Mouse (Mus musculus) MEL (cell line): Measurements from ENCODE around the gene Abcc1.

Experiments
- CTCF ChIP-seq, 3 experiments: IDR thresholded peaks in 2 of 3; conservative IDR thresholded peaks in 1 of 3; 2 replicates each; pipeline ENCODE4 v1.5.1; 2011 to 2012; ENCODE audit warnings: low read length in 3 of 3, low read depth in 2 of 3, mild to moderate bottlenecking in 2 of 3, improper control_type of control experiment in 1 of 3, inconsistent platforms in 1 of 3, mixed read lengths in 1 of 3, moderate library complexity in 1 of 3; ENCODE audit not compliant: control insufficient read depth in 1 of 3, insufficient read depth in 1 of 3, poor library complexity in 1 of 3, severe bottlenecking in 1 of 3
- ELF1 ChIP-seq: IDR thresholded peaks from 2 replicates; pipeline ENCODE4 v1.6.1; 2014; ENCODE audit warnings: low read depth, mild to moderate bottlenecking, inconsistent platforms, low read length, improper control_type of control experiment, moderate library complexity
- GATA1 ChIP-seq: IDR thresholded peaks from 2 replicates; pipeline ENCODE4 v1.6.1; 2011; ENCODE audit warnings: low read depth, low read length, improper control_type of control experiment
- POLR2A ChIP-seq, 2 experiments: IDR thresholded peaks; 2 replicates each; pipeline ENCODE4 v1.6.1; 2011 to 2012; ENCODE audit warnings: low read length in 2 of 2, mild to moderate bottlenecking in 2 of 2, control low read depth in 1 of 2, improper control_type of control experiment in 1 of 2, low read depth in 1 of 2, moderate library complexity in 1 of 2; ENCODE audit not compliant: control insufficient read depth in 1 of 2, insufficient read depth in 1 of 2, poor library complexity in 1 of 2
- SMC3 ChIP-seq: IDR thresholded peaks from 2 replicates; pipeline ENCODE4 v1.6.1; 2011; ENCODE audit warnings: low read depth, low read length, improper control_type of control experiment
- USF2 ChIP-seq, 2 experiments: IDR thresholded peaks; 2 replicates each; pipeline ENCODE4 v1.6.1; 2011 to 2012; ENCODE audit warnings: improper control_type of control experiment in 2 of 2, low read length in 2 of 2, borderline replicate concordance in 1 of 2, inconsistent platforms in 1 of 2, low read depth in 1 of 2, mild to moderate bottlenecking in 1 of 2; ENCODE audit not compliant: insufficient read depth in 1 of 2

GRCm38 (mm10) chr16:14362099-14362820, 902 bp downstream of the Abcc1 start:
- TF ChIP-seq SMC3 (no peak), ELF1 (no peak), POLR2A (IDR thresholded peaks at IDR 0.05; ENCODE audit: control insufficient read depth in 1 of 2, insufficient read depth in 1 of 2, low read depth in 1 of 2, low read length in 2 of 2, poor library complexity in 1 of 2) (no peak), GATA1 (no peak), CTCF (IDR thresholded peaks at IDR 0.05 in 2 of 3, conservative IDR thresholded peaks at IDR 0.05 in 1 of 3; ENCODE audit: control insufficient read depth in 1 of 3, insufficient read depth in 1 of 3, low read depth in 2 of 3, low read length in 3 of 3, poor library complexity in 1 of 3, severe bottlenecking in 1 of 3) (no peak), USF2 (IDR thresholded peaks at IDR 0.05; ENCODE audit: borderline replicate concordance in 1 of 2, insufficient read depth in 1 of 2, low read depth in 1 of 2, low read length in 2 of 2) (no peak)
